Mouse (Mus musculus) right cerebral cortex, postnatal 25 days (tissue): Measurements from ENCODE around the gene Atp4b.
"Not testable (repeated sequence)": the region's sequence is repeated elsewhere in the genome, so short reads cannot be mapped to it uniquely, and the experiment has no call there.

Experiments
- DNase-seq: peaks from one replicate; pipeline ENCODE4 v3.0.0; 2022

Gene Atp4b

GRCm38 (mm10) chr8:13382536-13382935 is 14.1 kb downstream of the Atp4b start:
- DNase-seq, result no peak

GRCm38 (mm10) chr8:13381630-13382029 is 15.0 kb downstream of the Atp4b start:
- DNase-seq, result no peak

GRCm38 (mm10) chr8:13373151-13373662 is 23.4 kb downstream of the Atp4b start:
- DNase-seq, result no peak

GRCm38 (mm10) chr8:13361865-13362264 is 34.8 kb downstream of the Atp4b start:
- DNase-seq, result no peak

GRCm38 (mm10) chr8:13360213-13360612 is 36.4 kb downstream of the Atp4b start:
- no peak for DNase-seq

- no peak for DNase-seq
These were observed 39.9 kb downstream of the Atp4b start for GRCm38 (mm10) chr8:13356681-13357080.

- no peak for DNase-seq
These were observed 40.4 kb downstream of the Atp4b start for GRCm38 (mm10) chr8:13356221-13356620.

GRCm38 (mm10) chr8:13353883-13354282 is 42.7 kb downstream of the Atp4b start:
- no peak for DNase-seq

- no peak for DNase-seq
These were observed 43.3 kb downstream of the Atp4b start for GRCm38 (mm10) chr8:13353155-13353833.

GRCm38 (mm10) chr8:13352601-13353000 is 44.0 kb downstream of the Atp4b start:
- peak; percentile 23 for DNase-seq

GRCm38 (mm10) chr8:13351593-13351992 is 45.0 kb downstream of the Atp4b start:
- no peak for DNase-seq

GRCm38 (mm10) chr8:13350052-13350451 is 46.6 kb downstream of the Atp4b start:
- no peak for DNase-seq

GRCm38 (mm10) chr8:13343134-13343533 is 53.5 kb downstream of the Atp4b start:
- no peak for DNase-seq

GRCm38 (mm10) chr8:13342340-13342739 is 54.3 kb downstream of the Atp4b start:
- DNase-seq, result no peak

GRCm38 (mm10) chr8:13340650-13341049 is 56.0 kb downstream of the Atp4b start:
- no peak for DNase-seq

GRCm38 (mm10) chr8:13339646-13339990 is 57.0 kb downstream of the Atp4b start:
- DNase-seq, result no peak

- DNase-seq, result peak; percentile 42
These were observed 57.6 kb downstream of the Atp4b start for GRCm38 (mm10) chr8:13338901-13339645.

GRCm38 (mm10) chr8:13338255-13338860 is 58.3 kb downstream of the Atp4b start, which contains the start of gene Tfdp1:
Gene Tfdp1 (plus strand): TSS chr8:13338751.
- DNase-seq, result peak; percentile 87

- DNase-seq, result no peak
These were observed 58.9 kb downstream of the Atp4b start for GRCm38 (mm10) chr8:13337678-13338077.

GRCm38 (mm10) chr8:13337245-13337644 is 59.4 kb downstream of the Atp4b start:
- DNase-seq, result not testable (repeated sequence)
